Mouse (Mus musculus) liver, postnatal 0 days (tissue): ENCODE measurements around the gene Ssr2. TPM values are rescaled to one million over a fixed set of nuclear protein-coding genes. Genes with fewer than 3 reads are reported as not detected.

Source experiments
- ATAC-seq: fragments of 200-750 bp; cut with Nextera tagmentation; 2 replicates; pipeline ENCODE4 v1.8.0; 2017; ENCODE audit warnings: mild to moderate bottlenecking, moderate library complexity
- DNase-seq: peaks from one replicate; pipeline ENCODE4 v3.0.0-alpha.2; 2016
- H3K27ac ChIP-seq: fragments of 300-500 bp; sonication (generic); 2 replicates; pipeline ENCODE4 v1.5.1; 2014; ENCODE audit warnings: antibody characterized with exemption, moderate library complexity, mild to moderate bottlenecking, low read depth
- H3K27me3 ChIP-seq: fragments of 300-500 bp; sonication (generic); 2 replicates; pipeline ENCODE4 v1.6.1; 2014; ENCODE audit warnings: low read length, control low read depth, mixed read lengths; ENCODE audit not compliant: insufficient read depth
- H3K36me3 ChIP-seq: fragments of 300-500 bp; sonication (generic); replicated peaks from 2 replicates; pipeline ENCODE4 v1.6.1; 2014; ENCODE audit warnings: mild to moderate bottlenecking, control low read depth, low read length, moderate library complexity, mixed read lengths; ENCODE audit not compliant: insufficient read depth
- H3K4me1 ChIP-seq: fragments of 300-500 bp; sonication (generic); 2 replicates; pipeline ENCODE4 v1.6.1; 2014; ENCODE audit warnings: antibody characterized with exemption, mild to moderate bottlenecking, control low read depth; ENCODE audit not compliant: insufficient read depth
- H3K4me2 ChIP-seq: fragments of 300-500 bp; sonication (generic); 2 replicates; pipeline ENCODE4 v1.6.1; 2014; ENCODE audit warnings: low read depth, mild to moderate bottlenecking, low read length, moderate library complexity, mixed read lengths
- H3K4me3 ChIP-seq: fragments of 300-500 bp; sonication (generic); 2 replicates; pipeline ENCODE4 v1.5.1; 2014; ENCODE audit warnings: low read depth, low read length
- H3K9ac ChIP-seq: fragments of 300-500 bp; sonication (generic); replicated peaks from 2 replicates; pipeline ENCODE4 v1.6.1; 2014; ENCODE audit warnings: mild to moderate bottlenecking, moderate library complexity
- H3K9me3 ChIP-seq: fragments of 300-500 bp; sonication (generic); 2 replicates; pipeline ENCODE4 v1.6.1; 2016; ENCODE audit warnings: mild to moderate bottlenecking, control low read depth, low read length, mixed read lengths
- CTCF ChIP-seq: sonication (generic); IDR thresholded peaks from 2 replicates; pipeline ENCODE4 v1.5.1; 2016; ENCODE audit warnings: antibody characterized with exemption, low read depth
- EP300 ChIP-seq: IDR thresholded peaks from 2 replicates; pipeline ENCODE4 v1.6.1; 2016; ENCODE audit warnings: antibody characterized with exemption, low read depth, mild to moderate bottlenecking
- WGBS: fragments of 180-500 bp; shearing (Covaris S2); extraction: QIAGEN DNeasy Blood & Tissue Kit; methylation state at CpG from one replicate; pipeline ENCODE4 v1.1.7; 2014; ENCODE audit not compliant: insufficient replicate concordance; 5-methylcytosine and 5-hydroxymethylcytosine counted together
- polyA plus RNA-seq: library from polyadenylated mRNA; unstranded; fragments of >200 nt; fragmentation: Nextera tagmentation; extraction: Ambion mirVana; gene quantifications from 2 replicates; pipeline ENCODE4 v1.2.1, GENCODE M21; 2015

Ssr2 gene
- polyA plus RNA-seq, 1 experiment from 2014 or later = 155 TPM

DNA sequence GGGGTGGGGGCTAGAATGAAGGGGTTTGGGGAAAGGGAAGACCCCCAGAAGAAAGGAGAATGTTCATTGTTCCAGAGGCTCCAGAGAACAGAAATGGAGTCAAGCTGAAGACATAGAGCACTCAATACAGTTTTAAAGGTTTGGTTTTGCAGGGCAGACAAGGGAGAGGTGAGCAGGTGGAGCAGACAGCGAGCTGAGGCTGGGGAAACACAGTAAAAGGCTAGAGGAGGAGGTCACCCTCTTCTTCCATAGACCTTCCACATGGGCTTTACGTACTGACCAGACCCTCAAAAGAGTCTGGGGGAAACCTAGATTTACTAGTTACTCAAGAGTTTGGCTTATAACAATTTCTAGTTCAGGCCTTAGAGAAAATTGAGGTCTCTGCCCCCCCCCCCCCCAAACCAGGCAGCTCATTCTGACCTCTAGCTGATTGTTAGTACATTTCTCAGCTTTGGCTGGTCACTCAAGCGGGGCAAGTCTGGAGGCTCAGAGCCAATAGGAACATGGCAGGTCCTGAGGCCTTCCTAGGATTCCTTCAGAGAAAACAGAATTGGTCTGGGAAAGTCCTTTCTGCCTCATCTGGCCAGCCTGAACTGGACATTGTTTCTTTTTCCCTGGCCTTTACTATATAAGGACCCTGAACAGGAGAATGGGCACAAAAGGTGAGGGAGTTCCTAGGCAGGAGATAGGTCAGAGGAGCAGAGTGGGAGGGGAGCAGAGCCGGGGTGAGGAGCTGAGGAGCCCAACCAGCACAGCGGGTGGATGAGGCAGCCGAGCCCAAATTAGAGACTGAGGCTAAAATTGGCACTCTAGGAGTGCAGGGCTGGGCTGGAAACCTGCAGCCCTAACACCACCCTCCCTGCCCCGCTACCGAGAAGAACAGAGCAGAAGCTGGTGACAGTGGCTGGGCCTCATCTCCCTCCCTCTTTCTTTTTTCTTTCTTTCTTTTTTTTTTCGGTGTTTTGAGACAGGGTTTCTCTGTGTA is 43.7 kb downstream of the Ssr2 start:
- no peak for TF ChIP-seq EP300
- no peaks in the 10 kb centered on the region for H3K36me3 ChIP-seq
- H3K4me1 ChIP-seq = peaks cover 58% of the 10 kb centered on the region
- H3K27ac ChIP-seq = 0 out of 2 replicates have a peak overlapping the region, but pooled peaks have one; percentile 5
- no peak for ATAC-seq
- H3K4me2 ChIP-seq = peak overlapping the region; percentile 100; the same call in 1 of the 2 replicates
- WGBS = 58% methylated on average over 9 of the region's 9 CpGs
- no peak for DNase-seq
- H3K4me3 ChIP-seq = no peak overlapping the region
- no peak overlapping the region for H3K9ac ChIP-seq
- H3K9me3 ChIP-seq = no peaks in the 10 kb centered on the region
- H3K27me3 ChIP-seq = no peaks in the 10 kb centered on the region

DNA sequence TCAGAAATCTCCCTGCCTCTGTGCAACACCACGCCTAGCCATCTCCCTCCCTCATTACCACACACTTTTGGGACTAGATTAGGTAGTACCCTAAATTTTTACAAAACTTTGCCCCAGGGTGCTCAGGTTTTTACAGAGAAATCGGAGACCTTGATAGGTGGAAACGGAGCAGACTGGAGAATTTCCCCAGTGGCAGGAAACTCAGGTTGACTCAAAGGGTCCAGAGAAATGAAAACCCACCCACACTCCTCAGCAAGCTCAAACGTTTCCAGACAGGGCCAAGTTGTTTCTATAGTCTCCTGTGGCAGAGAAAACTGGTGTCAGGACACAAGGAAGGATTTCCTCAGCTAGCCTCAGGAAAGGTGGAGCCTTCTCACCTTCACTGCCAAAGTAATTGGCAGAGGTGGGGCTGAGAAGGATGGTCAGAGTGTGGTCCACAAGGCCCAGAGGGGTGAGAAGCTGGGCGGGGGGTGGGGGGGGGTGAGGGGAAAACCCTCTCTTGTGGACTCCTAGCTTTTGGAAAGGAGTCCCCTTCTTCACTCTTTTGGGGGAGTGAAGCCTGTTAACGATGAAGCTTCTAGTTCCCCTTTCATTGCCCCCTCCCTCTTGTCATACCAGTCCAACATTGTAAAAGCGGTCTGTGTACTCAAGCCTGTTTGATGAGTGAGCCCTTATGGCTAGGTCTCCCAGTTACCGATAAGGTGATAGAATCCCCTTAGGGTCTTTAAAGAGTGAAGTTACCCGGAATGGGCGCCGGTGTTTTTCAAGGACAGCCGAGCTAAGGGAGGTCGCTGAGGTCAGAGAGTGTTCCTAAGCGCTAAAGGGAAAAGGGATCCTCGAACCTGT is 44.7 kb downstream of the Ssr2 start:
- Histone ChIP-seq H3K27ac (peak overlapping the region; percentile 94), H3K4me1 (peaks cover 67% of the 10 kb centered on the region), H3K4me3 (peak overlapping the region; percentile 89), H3K4me2 (peak overlapping the region; percentile 100), H3K9ac (peak overlapping the region; percentile 94), H3K36me3 (0 out of 2 replicates have a peak, but pooled peaks cover 8% of the 10 kb centered on the region), H3K9me3 (no peaks in the 10 kb centered on the region), H3K27me3 (no peaks in the 10 kb centered on the region)
- WGBS = 16% methylated on average over 14 of the region's 15 CpGs
- DNase-seq (no peak), ATAC-seq (no peak)
- TF ChIP-seq CTCF (no peak), EP300 (no peak)

DNA sequence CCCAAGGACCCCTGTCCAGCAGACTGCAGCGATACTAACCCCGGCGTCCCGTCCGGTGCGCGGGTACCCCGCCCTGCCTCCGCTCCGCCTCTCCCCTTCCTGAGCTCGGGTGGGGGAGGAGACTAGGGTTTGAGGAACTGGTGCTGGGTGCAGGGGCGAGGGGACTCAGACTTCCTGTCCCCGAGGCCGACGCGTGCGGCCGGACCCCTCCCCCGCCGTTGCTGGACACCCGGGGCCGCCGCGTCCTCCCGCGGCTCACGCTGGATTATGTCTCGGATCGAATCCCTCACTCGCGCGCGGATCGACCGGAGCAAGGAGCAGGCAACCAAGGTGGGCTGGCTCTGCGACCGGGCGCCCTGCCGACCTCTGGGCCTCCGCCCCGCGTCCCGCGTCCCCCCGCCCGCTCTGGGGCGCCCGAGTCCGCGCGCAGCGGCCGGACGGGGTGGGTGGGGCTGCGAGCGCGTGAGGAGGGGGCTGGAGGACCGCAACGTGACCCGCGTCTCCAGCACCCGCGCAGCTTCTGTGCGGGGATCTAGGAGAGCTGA is 45.4 kb downstream of the Ssr2 start:
- Histone ChIP-seq H3K9ac (peak overlapping the region; percentile 94), H3K27me3 (no peaks in the 10 kb centered on the region), H3K4me2 (peak overlapping the region; percentile 100), H3K4me3 (peak overlapping the region; percentile 89), H3K36me3 (0 out of 2 replicates have a peak, but pooled peaks cover 8% of the 10 kb centered on the region), H3K4me1 (peaks cover 62% of the 10 kb centered on the region), H3K27ac (peak overlapping the region; percentile 94), H3K9me3 (no peaks in the 10 kb centered on the region)
- no peak for TF ChIP-seq CTCF
- no peak for TF ChIP-seq EP300
- WGBS = 0% methylated on average over 45 of the region's 64 CpGs
- DNase-seq (peak; percentile 80), ATAC-seq (peak; percentile 59)

GRCm38 (mm10) chr3:88621537-88622112 is 45.9 kb downstream of the Ssr2 start:
- Histone ChIP-seq H3K36me3 (0 out of 2 replicates have a peak, but pooled peaks cover 10% of the 10 kb centered on the region), H3K9ac (peak overlapping the region; percentile 94), H3K27ac (peak overlapping the region; percentile 94), H3K4me3 (peak overlapping the region; percentile 89), H3K4me2 (peak overlapping the region; percentile 100), H3K9me3 (no peaks in the 10 kb centered on the region), H3K27me3 (no peaks in the 10 kb centered on the region), H3K4me1 (peaks cover 67% of the 10 kb centered on the region)
- TF ChIP-seq CTCF (no peak), EP300 (no peak)
- under 1% methylated on average over 29 of the region's 36 CpGs for WGBS
- DNase-seq (peak; percentile 59), ATAC-seq (peak; percentile 12; the same call in 1 of the 2 replicates)

GRCm38 (mm10) chr3:88622113-88622940 is 46.7 kb downstream of the Ssr2 start:
- Histone ChIP-seq H3K27me3 (no peaks in the 10 kb centered on the region), H3K36me3 (0 out of 2 replicates have a peak, but pooled peaks cover 10% of the 10 kb centered on the region), H3K4me1 (peaks cover 74% of the 10 kb centered on the region), H3K4me3 (peak overlapping the region; percentile 89), H3K27ac (peak overlapping the region; percentile 94), H3K9me3 (no peaks in the 10 kb centered on the region), H3K9ac (peak overlapping the region; percentile 94), H3K4me2 (peak overlapping the region; percentile 100)
- no peak for DNase-seq
- TF ChIP-seq CTCF (no peak), EP300 (no peak)
- ATAC-seq = no peak
- 2% methylated on average over 24 of the region's 24 CpGs for WGBS
